Comparison of ENCODE assay signal across 8 mouse cellular contexts in the genomic region with DNA sequence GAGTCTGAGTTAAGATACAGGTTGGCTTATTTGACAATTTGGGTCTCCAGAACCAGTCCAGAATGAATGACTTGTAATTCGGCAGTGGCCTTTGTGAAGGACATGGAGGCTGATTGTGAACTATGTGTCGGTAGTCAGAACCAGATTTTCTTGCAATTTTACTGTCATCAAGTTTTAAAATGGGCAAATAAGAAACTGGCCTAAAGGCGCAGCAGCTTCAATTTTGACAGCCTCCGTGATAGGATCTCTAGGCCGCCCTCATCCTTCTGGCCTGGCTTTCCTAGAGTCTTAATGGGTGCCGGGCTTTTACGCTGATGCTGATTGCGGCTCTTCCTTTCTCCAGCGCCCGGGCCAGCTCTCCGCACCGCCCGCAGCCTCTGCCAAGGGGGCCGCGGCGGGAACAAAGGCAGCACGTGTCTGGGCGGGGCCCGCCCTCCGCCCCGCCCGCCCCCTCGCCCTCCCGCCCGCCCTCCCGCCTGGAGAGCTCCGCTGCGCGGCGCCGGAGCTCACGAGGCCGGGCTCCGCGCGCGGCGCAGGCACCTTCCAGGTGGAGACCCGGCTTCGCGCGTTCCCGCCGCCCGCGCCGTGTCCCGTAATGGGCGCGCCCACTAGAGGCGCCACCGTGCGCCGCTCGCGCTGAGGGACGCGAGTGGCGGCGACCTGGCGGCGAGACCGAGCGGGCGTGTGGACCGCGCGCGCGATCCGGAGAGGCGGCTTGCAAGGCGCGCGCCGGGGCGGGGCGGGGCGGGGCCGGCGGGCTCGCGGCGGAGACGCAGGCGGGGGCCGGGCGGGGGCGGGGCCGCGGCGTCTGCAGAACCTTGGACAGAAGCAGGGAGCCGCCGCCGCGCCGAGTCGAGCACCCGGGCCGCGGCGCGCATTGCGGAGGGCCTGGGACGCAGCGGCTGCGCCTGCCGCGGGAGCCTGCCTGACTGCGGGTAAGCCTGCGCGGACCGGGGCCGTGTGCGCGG. TPM values are rescaled to one million over a fixed set of nuclear protein-coding genes. Genes with fewer than 3 reads are reported as not detected.
DNase-seq lines count a peak whose midpoint lies in the region; ATAC-seq and TF ChIP-seq lines count a peak whose summit lies in the region.

Gene Cdk5r1 (plus strand): TSS at position 802 of the 968 bp plus-strand sequence.

- H3K4me2 ChIP-seq in forebrain, embryonic 12.5 days, result peak within 1 kb of the TSS; percentile 84
- H3K4me2 ChIP-seq in heart, postnatal 0 days (ENCODE audit: low read depth, low read length), result peak within 1 kb of the TSS; percentile 99
- H3K4me2 ChIP-seq in liver, embryonic 16.5 days (ENCODE audit: low read depth, low read length), result peak within 1 kb of the TSS; percentile 99
- H3K4me2 ChIP-seq in neural tube, embryonic 13.5 days, result peak within 1 kb of the TSS; percentile 78

- H3K4me3 ChIP-seq in ES-E14 (ENCODE audit: insufficient read depth in 1 of 2, low read depth in 1 of 2, low read length in 2 of 2, poor library complexity in 1 of 2, severe bottlenecking in 1 of 2), result peak within 1 kb of the TSS; percentile 69 to 93
- H3K4me3 ChIP-seq in forebrain, embryonic 12.5 days (replicated peaks), result peak within 1 kb of the TSS; percentile 85
- peak within 1 kb of the TSS; percentile 74 for H3K4me3 ChIP-seq in heart, postnatal 0 days (ENCODE audit: low read depth, low read length)
- peak within 1 kb of the TSS; percentile 73 for H3K4me3 ChIP-seq in liver, embryonic 16.5 days (ENCODE audit: low read depth, low read length)
- peak within 1 kb of the TSS; percentile 84 for H3K4me3 ChIP-seq in neural tube, embryonic 13.5 days

- peak within 1 kb of the TSS; percentile 95 for H3K9ac ChIP-seq in ES-E14 (ENCODE audit: insufficient read depth, low read depth, low read length, poor library complexity, severe bottlenecking)
- peak within 1 kb of the TSS; percentile 96 for H3K9ac ChIP-seq in forebrain, embryonic 12.5 days
- H3K9ac ChIP-seq in heart, postnatal 0 days (replicated peaks; ENCODE audit: low read depth, low read length), result peak within 1 kb of the TSS; percentile 63
- H3K9ac ChIP-seq in liver, embryonic 16.5 days (ENCODE audit: low read depth, low read length), result peak within 1 kb of the TSS; percentile 66
- peak within 1 kb of the TSS; percentile 98 for H3K9ac ChIP-seq in neural tube, embryonic 13.5 days

- peak; percentile 44 for TF ChIP-seq CTCF in heart, postnatal 0 days (IDR thresholded peaks at IDR 0.05; ENCODE audit: low read depth)

- no peak for TF ChIP-seq EP300 in heart, postnatal 0 days (IDR thresholded peaks at IDR 0.05; ENCODE audit: low read depth)

- H3K27ac ChIP-seq in ES-E14 (ENCODE audit: insufficient read depth, low read depth, low read length, poor library complexity, severe bottlenecking), result no peak within 1 kb of the TSS
- peak within 1 kb of the TSS; percentile 97 for H3K27ac ChIP-seq in forebrain, embryonic 12.5 days
- peak within 1 kb of the TSS; percentile 51; the same call in 1 of the 2 replicates for H3K27ac ChIP-seq in heart, postnatal 0 days (ENCODE audit: low read depth)
- H3K27ac ChIP-seq in liver, embryonic 16.5 days (ENCODE audit: low read length), result no peak within 1 kb of the TSS; the same call in 1 of the 2 replicates
- H3K27ac ChIP-seq in neural tube, embryonic 13.5 days (replicated peaks), result peak within 1 kb of the TSS; percentile 99

- peaks cover 41% of the 10 kb centered on the region for H3K27me3 ChIP-seq in forebrain, embryonic 12.5 days
- peaks cover 9% of the 10 kb centered on the region for H3K27me3 ChIP-seq in heart, postnatal 0 days (ENCODE audit: control insufficient read depth, insufficient read depth, low read length)
- H3K27me3 ChIP-seq in liver, embryonic 16.5 days (ENCODE audit: control insufficient read depth, insufficient read depth, low read depth, low read length), result peaks cover 14% of the 10 kb centered on the region
- peaks cover 13% of the 10 kb centered on the region for H3K27me3 ChIP-seq in neural tube, embryonic 13.5 days

- in situ Hi-C loops in ES-E14 (cut with MboI; ENCODE audit: low sequenced_read_pairs in 2 of 2, unreplicated experiment in 2 of 2), result no loop called here

- H3K4me1 ChIP-seq in ES-E14 (ENCODE audit: control insufficient read depth in 2 of 2, insufficient read depth in 2 of 2, low read length in 2 of 2, poor library complexity in 1 of 2), result peaks cover 0 to 13% of the 10 kb centered on the region in 2 experiments; a peak in 1 of 4 replicates
- H3K4me1 ChIP-seq in forebrain, embryonic 12.5 days, result peaks cover 44% of the 10 kb centered on the region
- H3K4me1 ChIP-seq in heart, postnatal 0 days (ENCODE audit: control insufficient read depth, insufficient read depth), result peaks cover 8% of the 10 kb centered on the region; the same call in 1 of the 2 replicates
- peaks cover 17% of the 10 kb centered on the region for H3K4me1 ChIP-seq in liver, embryonic 16.5 days (ENCODE audit: control insufficient read depth, low read depth, low read length)
- peaks cover 45% of the 10 kb centered on the region for H3K4me1 ChIP-seq in neural tube, embryonic 13.5 days (replicated peaks)

- WGBS in forebrain, embryonic 12.5 days, result under 1% methylated on average over 88 of the region's 116 CpGs
- under 1% methylated on average over 76 of the region's 116 CpGs for WGBS in heart, postnatal 0 days
- WGBS in liver, embryonic 16.5 days (ENCODE audit: insufficient replicate concordance), result 1% methylated on average over 62 of the region's 116 CpGs
- 1% methylated on average over 45 of the region's 116 CpGs for WGBS in neural tube, embryonic 13.5 days

- peaks cover 9% of the 10 kb centered on the region for H3K36me3 ChIP-seq in ES-E14 (ENCODE audit: control insufficient read depth, insufficient read depth, low read length, poor library complexity, severe bottlenecking)
- peaks cover 33% of the 10 kb centered on the region for H3K36me3 ChIP-seq in forebrain, embryonic 12.5 days (replicated peaks)
- H3K36me3 ChIP-seq in heart, postnatal 0 days (replicated peaks; ENCODE audit: control insufficient read depth, insufficient read depth, low read length), result peaks cover 17% of the 10 kb centered on the region
- H3K36me3 ChIP-seq in liver, embryonic 16.5 days (ENCODE audit: control insufficient read depth, insufficient read depth), result peaks cover 8% of the 10 kb centered on the region
- peaks cover 47% of the 10 kb centered on the region for H3K36me3 ChIP-seq in neural tube, embryonic 13.5 days

- DNase-seq in ES-E14 (ENCODE audit: low read depth, low spot score), result peak; percentile 77
- DNase-seq in c-Kit-positive CD71-positive TER-119-positive erythroid progenitor cells, embryonic 14.5 days (ENCODE audit: low spot score), result peak; percentile 70
- DNase-seq in heart, postnatal 0 days (ENCODE audit: low spot score), result peak; percentile 80
- peak; percentile 80 to 90 for DNase-seq in kidney, postnatal 36 days
- peak; percentile 80 for DNase-seq in telencephalon, adult 2 months (ENCODE audit: low read depth, low spot score)

- ATAC-seq in forebrain, embryonic 12.5 days (ENCODE audit: low FRiP score), result peak; percentile 89
- peak; percentile 90 for ATAC-seq in heart, postnatal 0 days (ENCODE audit: insufficient read depth, low read depth)
- ATAC-seq in liver, embryonic 16.5 days (ENCODE audit: low read depth), result peak; percentile 91
- ATAC-seq in neural tube, embryonic 13.5 days (ENCODE audit: low read depth), result peak; percentile 91

- H3K9me3 ChIP-seq in ES-E14 (ENCODE audit: control insufficient read depth, insufficient read depth, low read depth, low read length), result no peaks in the 10 kb centered on the region
- H3K9me3 ChIP-seq in forebrain, embryonic 12.5 days, result no peaks in the 10 kb centered on the region
- no peaks in the 10 kb centered on the region for H3K9me3 ChIP-seq in heart, postnatal 0 days (replicated peaks; ENCODE audit: control insufficient read depth, low read length)
- H3K9me3 ChIP-seq in liver, embryonic 16.5 days (replicated peaks; ENCODE audit: control insufficient read depth, low read length), result no peaks in the 10 kb centered on the region
- no peaks in the 10 kb centered on the region for H3K9me3 ChIP-seq in neural tube, embryonic 13.5 days

TF ChIP-seq in ES-E14, 5 proteins besides CTCF, POLR2A, EP300 and RAD21:
- TF ChIP-seq ZC3H11A (IDR thresholded peaks at IDR 0.05; ENCODE audit: borderline replicate concordance, low read depth, low read length) (no peak), CHD2 (IDR thresholded peaks at IDR 0.05; ENCODE audit: low read depth, low read length) (no peak), HCFC1 (IDR thresholded peaks at IDR 0.05; ENCODE audit: borderline replicate concordance, insufficient read depth, low read length) (no peak), MAFK (IDR thresholded peaks at IDR 0.05; ENCODE audit: insufficient read depth, low read depth, low read length) (no peak), ZNF384 (IDR thresholded peaks at IDR 0.05; ENCODE audit: low read depth, low read length) (no peak)

RNA-seq across cellular contexts. Expression of gene Cdk5r1, which starts in this region (rescaled TPM):
- total RNA-seq in ES-E14 (2012; rRNA removed), result 1.6 and 1.8 TPM in 2 replicates
- 54.0 and 63.9 TPM in 2 replicates for polyA plus RNA-seq in forebrain, embryonic 12.5 days (2016; fragmentation: Nextera tagmentation; extraction: Ambion mirVana)
- 0.31 and 0.35 TPM in 2 replicates for total RNA-seq in heart, postnatal 0 days (2014; rRNA removed; ENCODE audit: low replicate concordance)
- polyA plus RNA-seq in heart, postnatal 0 days (2015; fragmentation: Nextera tagmentation; extraction: Ambion mirVana), result 0.26 and 0.33 TPM in 2 replicates
- polyA plus RNA-seq in liver, embryonic 16.5 days (2015; fragmentation: Nextera tagmentation; extraction: Ambion mirVana), result 0.22 and 0.30 TPM in 2 replicates
- polyA plus RNA-seq in neural tube, embryonic 13.5 days (2015; fragmentation: Nextera tagmentation; extraction: Ambion mirVana), result 87.8 and 95.6 TPM in 2 replicates

Comparison
In these comparisons a context has a peak if more than half of its experiments do, and no peak if none do; other contexts are left out.
1. RNA of gene Cdk5r1 (polyA plus RNA-seq): 87.8 to 95.6 TPM in neural tube, embryonic 13.5 days and 54.0 to 63.9 TPM in forebrain, embryonic 12.5 days; 0.26 to 0.33 TPM in heart, postnatal 0 days and 0.22 to 0.30 TPM in liver, embryonic 16.5 days; every median in the first group is over 10 times any median in the second.
2. Peak in DNase-seq, ATAC-seq, H3K4me3 ChIP-seq, H3K27ac ChIP-seq, H3K9ac ChIP-seq and H3K4me2 ChIP-seq in heart, postnatal 0 days; RNA of the gene not detected or under 1 TPM.
3. Peak in ATAC-seq, H3K4me3 ChIP-seq, H3K9ac ChIP-seq and H3K4me2 ChIP-seq in liver, embryonic 16.5 days; RNA of the gene not detected or under 1 TPM.
4. H3K27ac ChIP-seq: peak in forebrain, embryonic 12.5 days (single experiment) and neural tube, embryonic 13.5 days (single experiment); none in ES-E14 (single experiment) and liver, embryonic 16.5 days (single experiment).
5. Peak in every context shown above with its lines, with median percentiles within 50 percentile points of each other: DNase-seq, H3K4me3 ChIP-seq, H3K9ac ChIP-seq, ATAC-seq and H3K4me2 ChIP-seq.